Mouse (Mus musculus) heart, embryonic 13.5 days (tissue): ENCODE measurements at regions not wholly inside any gene's neighbourhood (a gene's known extent, or its start where the extent isn't known, plus 50 kb on each side); places are given as distances from the start of the nearest gene placed in this dataset.

Experiments
- ATAC-seq: fragments of 200-750 bp; cut with Nextera tagmentation; 2 replicates; pipeline ENCODE4 v1.8.0; 2017; ENCODE audit warnings: moderate TSS enrichment; ENCODE audit not compliant: insufficient number of reproducible peaks, low FRiP score, low TSS enrichment; ENCODE audit errors: extremely low read depth
- H3K27ac ChIP-seq: fragments of 300-500 bp; sonication (generic); replicated peaks from 2 replicates; pipeline ENCODE4 v1.5.1; 2015; ENCODE audit warnings: moderate library complexity, mild to moderate bottlenecking, inconsistent platforms
- H3K27me3 ChIP-seq: fragments of 300-500 bp; sonication (generic); replicated peaks from 2 replicates; pipeline ENCODE4 v1.6.1; 2015; ENCODE audit warnings: mild to moderate bottlenecking, inconsistent platforms
- H3K36me3 ChIP-seq: fragments of 300-500 bp; sonication (generic); 2 replicates; pipeline ENCODE4 v1.6.1; 2015; ENCODE audit warnings: mild to moderate bottlenecking, inconsistent platforms
- H3K4me1 ChIP-seq: fragments of 300-500 bp; sonication (generic); 2 replicates; pipeline ENCODE4 v1.6.1; 2015; ENCODE audit warnings: inconsistent platforms
- H3K4me2 ChIP-seq: fragments of 300-500 bp; sonication (generic); 2 replicates; pipeline ENCODE4 v1.6.1; 2015; ENCODE audit warnings: inconsistent platforms, mild to moderate bottlenecking, moderate library complexity
- H3K4me3 ChIP-seq: fragments of 300-500 bp; sonication (generic); 2 replicates; pipeline ENCODE4 v1.5.1; 2015; ENCODE audit warnings: moderate library complexity, mild to moderate bottlenecking, inconsistent platforms
- H3K9ac ChIP-seq: fragments of 300-500 bp; sonication (generic); 2 replicates; pipeline ENCODE4 v1.6.1; 2015; ENCODE audit warnings: inconsistent platforms, mild to moderate bottlenecking, moderate library complexity
- H3K9me3 ChIP-seq: fragments of 300-500 bp; sonication (generic); 2 replicates; pipeline ENCODE4 v1.6.1; 2016; ENCODE audit warnings: inconsistent platforms
- WGBS: fragments of 180-500 bp; shearing (Covaris S2); methylation state at CpG from one replicate; pipeline ENCODE4 v1.1.7; 2015; ENCODE audit warnings: mixed read lengths; 5-methylcytosine and 5-hydroxymethylcytosine counted together

DNA sequence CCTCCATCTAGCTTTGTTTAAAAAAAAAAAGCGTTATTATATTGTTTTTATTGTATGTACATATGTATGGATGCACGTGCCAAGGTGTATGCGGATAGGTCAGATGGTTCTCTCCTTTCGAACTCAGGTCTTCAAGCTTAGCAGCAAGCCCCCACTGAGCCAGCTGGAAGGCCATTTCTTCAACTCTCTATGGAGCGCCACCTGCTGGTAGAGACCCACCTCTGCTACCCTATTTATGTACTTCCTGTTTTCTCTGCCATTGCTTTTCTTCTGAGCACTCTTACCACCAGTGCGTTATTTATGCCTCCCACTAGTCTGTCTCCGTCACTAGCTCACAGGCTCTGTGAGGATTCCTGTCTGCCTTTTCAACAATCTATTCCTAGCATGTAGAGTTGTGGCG lies 91.5 kb upstream of the Rpl38 start:
- no peak overlapping the region for H3K9ac ChIP-seq
- H3K27ac ChIP-seq, result no peak overlapping the region
- 80% methylated on average over 8 of the region's 8 CpGs for WGBS
- peaks cover 10% of the 10 kb centered on the region for H3K9me3 ChIP-seq
- no peak for ATAC-seq
- no peaks in the 10 kb centered on the region for H3K36me3 ChIP-seq
- no peak overlapping the region for H3K4me3 ChIP-seq
- no peaks in the 10 kb centered on the region for H3K4me1 ChIP-seq
- H3K27me3 ChIP-seq, result no peaks in the 10 kb centered on the region
- no peak overlapping the region for H3K4me2 ChIP-seq

DNA sequence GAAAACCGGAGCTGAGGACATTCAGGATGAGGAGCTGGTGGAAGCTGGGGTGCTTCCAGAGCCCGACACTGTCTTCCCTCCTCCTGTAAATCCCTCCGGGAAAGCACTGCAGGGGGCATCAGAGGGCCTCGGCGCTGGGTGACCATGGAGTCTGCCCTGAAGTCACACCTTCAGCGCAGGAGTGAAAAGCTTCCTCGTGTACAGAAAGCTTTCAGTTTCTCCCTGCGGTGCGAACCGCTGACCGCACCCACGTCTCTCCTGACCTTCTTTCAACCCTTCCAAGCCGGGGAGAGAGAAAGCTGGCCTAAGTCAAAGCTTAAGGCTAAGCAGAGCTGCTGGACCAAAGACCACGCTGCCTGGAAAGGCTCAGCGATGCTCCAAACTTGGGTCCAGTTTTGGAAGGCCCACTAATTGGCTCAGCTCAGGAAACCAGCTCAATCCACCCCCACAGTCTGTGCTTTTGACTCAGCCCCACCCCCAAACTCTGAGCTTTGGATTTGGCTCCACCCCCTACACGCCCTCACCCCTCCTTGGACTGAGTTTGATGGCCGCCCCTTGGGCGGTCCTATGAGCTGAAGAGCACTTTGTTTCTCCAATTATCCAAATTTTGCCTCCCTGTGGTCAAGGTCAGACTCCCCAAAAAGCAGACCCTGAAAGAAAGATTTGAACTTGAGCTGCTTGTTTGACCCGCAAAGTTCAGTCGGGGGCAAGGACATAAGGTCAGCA lies 97.0 kb upstream of the Rpl38 start:
- Histone ChIP-seq H3K36me3 (no peaks in the 10 kb centered on the region), H3K27ac (no peak overlapping the region), H3K9ac (peak overlapping the region; percentile 4; the same call in 1 of the 2 replicates), H3K4me1 (peaks cover 10% of the 10 kb centered on the region), H3K27me3 (peaks cover 51% of the 10 kb centered on the region), H3K9me3 (peaks cover 10% of the 10 kb centered on the region), H3K4me2 (peak overlapping the region; percentile 56), H3K4me3 (peak overlapping the region; percentile 16)
- WGBS, result 19% methylated on average over 20 of the region's 20 CpGs
- ATAC-seq, result no peak

DNA sequence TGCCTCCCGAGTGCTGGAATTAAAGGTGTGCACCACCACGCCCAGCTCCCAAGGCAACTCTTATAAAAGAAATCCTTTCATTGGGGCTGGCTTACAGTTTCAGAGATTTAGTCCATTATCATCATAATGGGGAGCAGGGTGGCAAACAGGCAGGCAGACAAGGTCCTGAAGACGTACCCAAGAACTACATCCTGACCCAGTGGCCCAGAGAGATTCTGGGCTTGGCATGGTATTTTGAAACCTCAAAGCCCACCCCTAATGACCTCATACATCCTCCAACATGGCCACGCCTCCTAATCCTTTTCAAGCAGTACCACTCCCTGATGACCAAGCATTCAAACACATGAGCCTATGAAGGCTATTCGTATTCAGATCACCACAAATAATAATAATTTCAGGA lies 98.2 kb upstream of the Rpl38 start:
- peaks cover 10% of the 10 kb centered on the region for H3K4me1 ChIP-seq
- H3K27me3 ChIP-seq, result peaks cover 54% of the 10 kb centered on the region
- WGBS, result 84% methylated on average over 5 of the region's 5 CpGs
- H3K9ac ChIP-seq, result no peak overlapping the region
- peaks cover 3% of the 10 kb centered on the region for H3K9me3 ChIP-seq
- H3K4me2 ChIP-seq, result no peak overlapping the region
- H3K36me3 ChIP-seq, result no peaks in the 10 kb centered on the region
- no peak for ATAC-seq
- no peak overlapping the region for H3K27ac ChIP-seq
- no peak overlapping the region for H3K4me3 ChIP-seq

DNA sequence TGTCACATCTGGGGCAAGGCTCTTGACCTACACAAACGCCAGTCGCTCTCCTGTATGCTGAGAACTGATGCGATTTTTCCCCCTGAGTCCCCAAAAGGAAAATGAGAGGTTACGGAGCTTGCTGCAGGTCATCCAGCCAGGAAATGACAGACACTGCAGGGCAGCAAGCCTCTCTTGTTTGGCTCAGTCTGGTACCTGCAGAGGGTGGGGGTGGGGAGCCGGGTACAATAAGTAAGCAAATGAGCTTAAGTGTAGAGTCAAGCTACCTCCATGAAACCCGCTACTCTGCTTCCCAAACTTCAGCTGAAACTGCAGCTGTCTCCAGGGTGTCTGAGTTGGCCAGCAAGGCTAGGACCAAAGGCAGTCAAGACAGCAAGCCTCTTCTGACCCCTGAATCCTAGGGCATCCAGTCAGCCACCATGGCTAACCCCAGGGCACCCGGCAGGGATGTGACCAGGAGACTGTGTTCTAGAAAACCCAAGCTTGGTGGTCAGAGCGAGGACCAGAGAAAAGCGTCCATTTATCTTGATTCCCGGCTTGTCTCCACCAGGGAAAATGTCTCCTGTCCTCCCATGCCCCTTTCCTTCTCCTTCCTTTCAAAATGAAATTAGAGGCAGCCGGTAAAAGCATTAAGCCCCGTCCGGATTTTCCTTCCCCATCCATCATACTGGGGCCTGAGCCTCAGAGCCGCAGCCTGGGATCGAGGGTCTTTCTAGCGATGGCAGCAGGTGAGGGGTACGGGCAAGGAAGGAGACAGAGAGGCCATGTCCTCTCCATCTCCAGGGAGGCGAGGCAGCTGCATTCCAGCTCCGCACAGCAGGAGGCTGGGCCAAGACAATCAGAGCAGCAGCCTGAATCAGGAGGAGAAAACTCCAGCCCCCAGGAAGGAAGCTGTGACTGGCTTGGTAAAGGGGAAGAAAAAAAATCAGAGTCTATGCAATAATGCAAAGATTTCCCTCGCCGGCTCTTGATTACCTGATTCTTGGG lies 100.2 kb upstream of the Rpl38 start:
- H3K36me3 ChIP-seq, result no peaks in the 10 kb centered on the region
- peaks cover 9% of the 10 kb centered on the region for H3K9me3 ChIP-seq
- 8% methylated on average over 21 of the region's 21 CpGs for WGBS
- ATAC-seq, result no peak
- H3K4me2 ChIP-seq, result peak overlapping the region; percentile 21; the same call in 1 of the 2 replicates
- peaks cover 10% of the 10 kb centered on the region for H3K4me1 ChIP-seq
- no peak overlapping the region for H3K27ac ChIP-seq
- H3K4me3 ChIP-seq, result no peak overlapping the region
- H3K27me3 ChIP-seq, result peaks cover 54% of the 10 kb centered on the region
- 0 out of 2 replicates have a peak overlapping the region, but pooled peaks have one; percentile 24 for H3K9ac ChIP-seq

DNA sequence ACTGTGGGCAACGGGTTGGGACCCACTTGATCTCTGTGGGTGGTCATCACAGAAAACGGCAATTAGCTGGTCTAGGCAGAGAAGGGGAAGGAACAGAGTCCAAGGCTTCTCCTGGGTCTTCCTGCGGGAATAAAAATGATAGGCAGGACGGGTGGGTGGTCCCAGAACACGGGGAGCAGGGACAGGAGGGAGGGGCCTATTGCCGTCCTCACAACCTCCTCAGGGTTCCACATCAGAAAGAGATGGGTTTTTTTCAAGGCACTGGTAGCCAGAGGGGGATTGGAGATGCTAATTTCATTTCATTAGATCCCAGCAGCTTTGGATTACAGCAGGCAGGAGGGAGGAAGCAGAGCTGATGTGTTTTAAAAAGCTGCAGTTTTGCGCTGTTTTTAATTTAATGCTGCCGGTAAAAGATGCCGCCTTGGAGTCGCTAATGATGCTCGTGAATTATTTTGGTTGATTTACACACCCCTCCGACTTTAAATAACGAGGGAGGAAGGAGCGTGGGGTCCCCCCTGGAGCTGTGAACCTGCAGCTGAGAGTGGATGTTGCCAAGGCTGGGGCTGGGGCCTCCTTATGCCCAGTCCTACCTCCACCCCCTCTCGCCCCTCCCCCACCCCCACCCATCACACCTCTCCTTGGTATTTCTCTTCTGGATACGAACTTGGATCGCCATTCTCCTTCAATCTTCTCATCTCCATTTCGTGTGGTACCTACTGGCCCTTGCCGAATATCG lies 101.1 kb upstream of the Rpl38 start:
- Histone ChIP-seq H3K4me2 (no peak overlapping the region; the same call in 1 of the 2 replicates), H3K27ac (no peak overlapping the region), H3K9me3 (peaks cover 9% of the 10 kb centered on the region), H3K9ac (no peak overlapping the region), H3K4me3 (no peak overlapping the region), H3K4me1 (peaks cover 10% of the 10 kb centered on the region), H3K27me3 (peaks cover 55% of the 10 kb centered on the region), H3K36me3 (no peaks in the 10 kb centered on the region)
- no peak for ATAC-seq
- WGBS, result 6% methylated on average over 20 of the region's 20 CpGs

DNA sequence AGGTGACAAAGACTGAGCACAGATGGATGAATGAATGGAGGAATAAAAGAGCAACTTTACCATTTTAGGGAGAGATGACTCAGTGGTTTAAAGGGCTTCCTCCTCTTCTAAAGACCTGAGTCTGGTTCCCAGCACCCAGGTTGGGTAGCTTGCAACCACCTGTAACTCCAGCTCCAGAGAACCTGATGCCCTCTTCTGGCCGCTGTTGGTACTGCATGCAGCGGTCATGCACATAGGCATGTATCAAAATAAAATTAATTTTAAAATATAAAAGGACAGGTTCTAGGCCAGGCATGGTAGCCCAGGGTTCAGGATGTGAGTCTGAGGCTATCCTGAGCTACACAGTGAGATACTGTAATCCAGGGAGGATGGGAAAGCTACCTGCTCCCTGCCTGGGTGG lies 103.4 kb upstream of the Rpl38 start:
- WGBS, result 87% methylated on average over 2 of the region's 2 CpGs

DNA sequence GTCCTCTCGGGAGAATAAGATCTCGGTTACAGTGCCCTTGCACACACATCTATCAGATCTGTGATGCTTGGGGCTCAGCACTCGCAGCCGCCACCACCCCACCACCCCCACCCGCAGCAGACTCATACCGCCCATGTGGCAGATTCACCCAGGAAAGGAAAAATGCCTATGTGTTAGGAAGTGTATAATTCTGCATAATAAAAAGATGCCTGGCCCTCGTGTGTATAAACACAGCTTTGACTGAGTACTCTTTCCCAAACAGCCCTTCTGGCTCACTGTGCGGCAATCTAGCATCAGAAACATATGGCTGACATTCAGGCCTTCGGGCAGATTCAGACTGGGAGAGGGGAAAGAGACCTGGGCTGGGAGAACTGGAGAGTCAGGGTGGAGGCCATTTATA lies 105.2 kb upstream of the Rpl38 start:
- Histone ChIP-seq H3K9me3 (peaks cover 9% of the 10 kb centered on the region), H3K4me3 (no peak overlapping the region), H3K9ac (no peak overlapping the region), H3K36me3 (no peaks in the 10 kb centered on the region), H3K27ac (no peak overlapping the region), H3K27me3 (peaks cover 60% of the 10 kb centered on the region), H3K4me1 (peaks cover 8% of the 10 kb centered on the region), H3K4me2 (no peak overlapping the region)
- no peak for ATAC-seq
- 74% methylated on average over 9 of the region's 9 CpGs for WGBS

More for the DNA sequence above, 103.4 kb upstream of the Rpl38 start:
- Histone ChIP-seq H3K36me3 (no peaks in the 10 kb centered on the region), H3K27me3 (peaks cover 61% of the 10 kb centered on the region), H3K4me3 (no peak overlapping the region), H3K9me3 (peaks cover 9% of the 10 kb centered on the region), H3K4me2 (no peak overlapping the region), H3K9ac (no peak overlapping the region), H3K27ac (no peak overlapping the region), H3K4me1 (peaks cover 10% of the 10 kb centered on the region)
- ATAC-seq, result no peak

DNA sequence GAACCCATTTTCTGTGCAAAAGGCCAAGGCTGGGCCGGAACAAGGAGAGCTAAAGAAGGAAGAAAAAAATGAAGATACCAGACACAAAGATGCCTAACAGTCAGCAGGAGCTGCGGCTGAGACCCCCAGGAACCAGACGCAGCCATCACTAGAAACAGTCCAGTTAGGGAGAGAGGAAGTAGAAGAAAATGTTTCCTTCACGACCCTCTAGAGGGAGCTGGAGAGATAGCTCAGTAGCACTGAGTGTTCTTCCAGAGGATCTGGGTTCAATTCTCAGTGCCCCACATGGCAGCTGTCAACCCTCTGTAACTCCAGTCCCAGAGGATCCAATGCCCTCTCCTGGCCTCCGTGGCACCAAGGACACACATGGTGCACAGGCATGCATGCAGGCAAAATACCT lies 113.7 kb upstream of the Rpl38 start:
- Histone ChIP-seq H3K27me3 (peaks cover 10% of the 10 kb centered on the region), H3K4me3 (no peak overlapping the region), H3K9me3 (no peaks in the 10 kb centered on the region), H3K9ac (no peak overlapping the region), H3K4me1 (peaks cover 13% of the 10 kb centered on the region), H3K27ac (no peak overlapping the region), H3K4me2 (no peak overlapping the region), H3K36me3 (no peaks in the 10 kb centered on the region)
- 50% methylated on average over 5 of the region's 5 CpGs for WGBS
- no peak for ATAC-seq

DNA sequence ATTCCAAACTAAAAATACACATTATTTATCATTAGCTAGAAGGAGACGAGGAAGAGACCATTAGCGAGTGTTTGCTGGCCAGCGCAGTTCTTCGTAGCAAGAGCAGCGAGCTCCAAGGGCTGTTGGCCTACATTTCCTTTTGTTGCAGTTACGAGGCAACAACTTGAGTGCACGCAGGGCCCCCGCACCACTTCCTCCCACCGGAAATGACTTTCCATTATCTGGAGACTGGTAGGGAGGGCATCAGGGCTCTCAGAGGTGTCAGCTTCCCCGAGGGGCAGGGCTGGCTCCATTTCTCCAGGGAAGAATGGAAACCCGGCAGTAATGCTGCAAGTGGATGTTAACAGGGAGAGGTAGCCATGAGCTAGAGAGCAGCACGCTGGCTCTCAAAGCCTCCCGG lies 114.3 kb upstream of the Rpl38 start:
- ATAC-seq, result no peak
- peaks cover 4% of the 10 kb centered on the region; the same call in 1 of the 2 replicates for H3K27me3 ChIP-seq

DNA sequence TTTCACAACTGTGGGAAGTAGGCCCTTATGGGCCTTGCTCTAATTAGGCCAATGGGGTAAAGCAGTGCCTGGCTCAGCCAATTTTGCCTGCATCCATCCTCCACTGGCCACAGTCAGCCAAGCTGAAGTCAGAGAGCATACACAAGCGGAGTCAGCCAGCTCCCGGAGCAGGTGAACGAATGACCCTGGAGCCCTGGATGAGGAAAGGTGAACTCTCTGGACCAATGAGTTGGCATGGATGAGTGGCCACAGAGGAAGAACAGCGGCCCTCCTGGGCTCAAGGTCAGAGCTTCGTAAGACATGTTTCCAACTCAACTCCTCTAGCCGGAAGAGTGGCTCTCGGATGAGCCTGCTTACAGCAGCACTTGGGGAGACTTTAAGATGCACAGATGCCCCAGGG lies 116.1 kb upstream of the Rpl38 start:
- Histone ChIP-seq H3K4me1 (peaks cover 13% of the 10 kb centered on the region), H3K9ac (no peak overlapping the region), H3K27me3 (no peaks in the 10 kb centered on the region), H3K9me3 (no peaks in the 10 kb centered on the region), H3K4me3 (no peak overlapping the region), H3K36me3 (no peaks in the 10 kb centered on the region), H3K27ac (no peak overlapping the region), H3K4me2 (no peak overlapping the region)
- no peak for ATAC-seq
- 82% methylated on average over 7 of the region's 7 CpGs for WGBS

More for the DNA sequence above, 114.3 kb upstream of the Rpl38 start:
- peaks cover 13% of the 10 kb centered on the region for H3K4me1 ChIP-seq
- WGBS, result 25% methylated on average over 13 of the region's 13 CpGs
- 0 out of 2 replicates have a peak overlapping the region, but pooled peaks have one; percentile 21 for H3K27ac ChIP-seq
- H3K4me2 ChIP-seq, result peak overlapping the region; percentile 18; the same call in 1 of the 2 replicates
- no peaks in the 10 kb centered on the region for H3K9me3 ChIP-seq
- no peaks in the 10 kb centered on the region for H3K36me3 ChIP-seq
- H3K4me3 ChIP-seq, result no peak overlapping the region
- H3K9ac ChIP-seq, result no peak overlapping the region

DNA sequence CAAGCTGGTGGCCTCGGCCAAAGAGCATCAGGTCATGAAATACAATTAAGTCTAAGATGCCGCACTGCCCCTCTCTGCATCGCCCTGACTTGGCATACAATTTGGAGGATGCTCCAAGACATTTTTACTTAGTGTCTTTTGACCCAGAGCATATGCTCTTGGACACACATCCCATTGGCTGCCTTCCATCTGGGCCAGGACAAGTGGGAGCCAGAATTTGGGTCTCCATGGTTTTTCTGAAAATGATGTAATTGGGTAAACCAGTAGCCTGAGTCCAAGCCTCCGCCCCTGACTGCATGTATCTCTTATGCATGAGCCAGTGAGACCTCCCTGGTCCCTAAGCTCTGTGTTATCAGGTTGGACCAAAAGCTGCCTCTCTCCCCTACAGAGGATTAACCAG lies 117.1 kb upstream of the Rpl38 start:
- Histone ChIP-seq H3K4me1 (peaks cover 13% of the 10 kb centered on the region), H3K27me3 (no peaks in the 10 kb centered on the region), H3K9ac (no peak overlapping the region), H3K4me2 (no peak overlapping the region), H3K9me3 (no peaks in the 10 kb centered on the region), H3K36me3 (no peaks in the 10 kb centered on the region), H3K4me3 (no peak overlapping the region), H3K27ac (no peak overlapping the region)
- ATAC-seq, result no peak
- WGBS, result 84% methylated on average over 4 of the region's 4 CpGs
